Mouse (Mus musculus) right cerebral cortex, adult 2 months (tissue): ENCODE results near the gene Olfr613.
"Not testable (repeated sequence)": the region's sequence is repeated elsewhere in the genome, so short reads cannot be mapped to it uniquely, and the experiment has no call there.

ENCODE experiments used
- DNase-seq, 2 experiments: peaks; one replicate each; pipeline ENCODE4 v3.0.0; 2021 to 2022; ENCODE audit warnings: low spot score in 2 of 2

Gene Olfr613

DNA sequence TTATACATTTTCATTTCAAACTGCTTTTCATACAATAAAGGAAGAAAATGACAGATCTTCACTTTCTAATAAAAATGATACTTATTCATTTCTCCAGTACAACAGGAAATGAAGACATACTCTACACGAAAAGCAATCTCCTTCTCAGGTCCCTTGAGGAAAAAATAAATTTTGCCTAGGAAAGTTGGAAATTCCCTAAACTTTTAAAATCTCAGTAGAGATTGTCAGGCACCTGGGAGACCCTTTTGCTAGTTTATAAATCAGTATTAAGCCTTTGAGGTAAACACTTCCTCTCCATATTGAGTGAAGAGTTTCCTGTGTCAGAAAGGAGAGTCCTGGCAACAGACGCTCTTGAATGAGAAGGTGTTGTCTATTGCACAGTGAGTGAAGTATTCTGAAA, at the start of gene Olfr613:
Gene Olfr613 (plus strand): TSS at position 301 of the 400 bp plus-strand sequence.
- no peak for DNase-seq

DNA sequence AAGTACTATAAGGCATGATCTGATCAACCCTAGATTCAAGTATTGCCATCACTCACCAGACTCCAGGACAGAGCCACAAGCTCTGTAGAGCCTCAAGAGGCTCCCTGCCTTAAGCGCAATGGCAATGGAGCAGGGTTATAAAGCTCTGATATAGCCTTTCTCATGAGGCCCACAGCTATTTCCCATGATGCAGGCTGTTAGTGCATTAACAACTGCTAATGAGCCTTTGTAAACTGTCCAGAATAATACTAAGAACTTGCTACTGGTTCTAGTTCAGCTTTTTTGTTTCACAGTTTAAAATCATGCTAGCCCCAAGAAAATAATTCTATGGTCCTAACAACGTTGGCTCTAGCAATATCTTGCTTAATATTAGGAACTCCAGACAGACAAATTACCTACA, 35.9 kb upstream of the Olfr613 start, which contains the start of gene Olfr610:
Gene Olfr610 (minus strand): TSS at position 101 of the 400 bp plus-strand sequence.
- no peak for DNase-seq

DNA sequence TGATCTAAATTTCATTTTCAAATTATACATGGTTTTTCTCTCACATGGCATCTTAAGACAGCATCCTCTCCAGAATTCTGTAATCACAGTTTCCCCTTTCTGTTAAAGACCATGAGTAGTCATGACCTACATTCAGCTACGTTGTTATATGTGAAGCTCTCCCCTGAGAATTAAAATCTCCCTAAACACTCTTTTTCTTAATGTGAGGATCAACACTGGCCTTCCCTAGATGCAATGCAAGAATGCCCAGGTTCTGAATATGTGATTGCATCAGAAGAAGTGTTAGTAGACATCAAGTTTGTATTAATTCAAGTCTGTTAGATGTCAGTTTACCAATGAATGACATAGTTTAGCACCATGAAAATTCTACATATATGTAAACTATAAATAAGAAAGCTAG, 27.1 kb upstream of the Olfr613 start, which contains the start of gene Olfr611:
Gene Olfr611 (minus strand): TSS at position 101 of the 400 bp plus-strand sequence.
- DNase-seq = not testable (repeated sequence)

DNA sequence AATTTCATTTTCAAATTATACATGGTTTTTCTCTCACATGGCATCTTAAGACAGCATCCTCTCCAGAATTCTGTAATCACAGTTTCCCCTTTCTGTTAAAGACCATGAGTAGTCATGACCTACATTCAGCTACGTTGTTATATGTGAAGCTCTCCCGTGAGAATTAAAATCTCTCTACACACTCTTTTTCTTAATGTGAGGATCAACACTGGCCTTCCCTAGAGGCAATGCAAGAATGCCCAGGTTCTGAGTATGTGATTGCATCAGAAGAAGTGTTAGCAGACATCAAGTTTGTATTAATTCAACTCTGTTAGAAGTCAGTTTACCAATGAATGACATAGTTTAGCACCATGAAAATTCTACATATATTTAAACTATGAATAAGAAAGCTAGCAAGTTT, 5.3 kb upstream of the Olfr613 start, which contains the start of gene Olfr612:
Gene Olfr612 (minus strand): TSS at position 101 of the 400 bp plus-strand sequence.
- not testable (repeated sequence) for DNase-seq

DNA sequence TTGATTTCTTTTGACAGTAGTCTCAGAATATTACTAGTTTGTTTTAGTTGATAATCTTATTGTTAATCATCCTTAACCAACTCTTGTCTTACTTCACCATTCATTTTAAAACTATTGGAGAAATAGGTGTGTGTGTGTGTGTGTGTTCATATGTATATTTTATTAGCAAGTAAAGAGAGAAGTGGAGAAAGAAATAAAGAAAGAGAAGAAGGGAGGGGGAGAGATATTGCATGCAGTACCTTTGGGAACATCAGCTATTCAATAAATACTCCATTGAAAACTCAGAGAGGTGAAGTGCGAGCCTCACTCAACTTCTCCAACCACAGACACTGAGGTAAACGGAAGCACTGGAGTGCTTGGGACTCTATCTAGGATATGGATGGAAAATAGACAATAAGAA, 7.9 kb downstream of the Olfr613 start, which contains the start of gene Olfr615:
Gene Olfr615 (plus strand): TSS at position 301 of the 400 bp plus-strand sequence.
- no peak for DNase-seq

DNA sequence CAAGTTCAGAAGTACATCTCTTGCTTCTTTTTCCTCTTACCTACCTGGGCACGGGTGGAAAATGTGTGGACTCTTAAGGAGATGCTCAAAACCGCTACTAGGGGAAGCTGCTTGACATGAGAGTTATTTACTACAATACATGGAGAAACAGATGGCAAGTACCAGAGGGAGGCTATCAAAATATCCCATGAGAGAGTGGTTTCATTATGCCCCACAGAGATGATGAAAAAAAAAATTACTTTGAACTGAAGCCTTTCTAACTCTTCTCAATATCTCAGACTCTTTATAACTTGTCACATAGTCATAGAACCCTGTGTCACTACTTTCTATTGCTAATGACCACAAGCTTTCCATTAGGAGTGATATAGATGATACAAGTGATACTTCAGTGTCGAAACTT, 21.2 kb downstream of the Olfr613 start, which contains the start of gene Olfr616:
Gene Olfr616 (minus strand): TSS at position 101 of the 400 bp plus-strand sequence.
- no peak for DNase-seq

DNA sequence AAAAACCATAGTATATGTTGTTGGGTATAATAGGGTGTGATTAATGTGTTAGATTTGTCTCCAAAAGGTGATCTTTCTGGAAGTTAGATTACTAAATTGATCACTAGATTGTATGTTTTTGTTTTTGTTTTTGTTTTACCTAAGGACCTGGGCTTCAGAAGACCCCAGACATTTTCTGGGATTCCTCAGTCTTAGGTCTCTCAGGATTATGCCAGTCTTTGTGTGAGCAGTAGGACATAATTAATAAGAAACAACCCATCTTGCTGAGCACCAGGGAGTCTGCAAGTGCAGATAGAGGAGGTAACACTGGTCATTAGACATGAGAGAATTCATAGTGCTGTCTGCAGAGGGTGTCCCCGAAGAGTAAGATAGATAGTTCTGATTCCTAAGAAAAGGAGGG, 24.9 kb downstream of the Olfr613 start, which contains the start of gene Olfr617:
Gene Olfr617 (plus strand): TSS at position 301 of the 400 bp plus-strand sequence.
- no peak for DNase-seq

DNA sequence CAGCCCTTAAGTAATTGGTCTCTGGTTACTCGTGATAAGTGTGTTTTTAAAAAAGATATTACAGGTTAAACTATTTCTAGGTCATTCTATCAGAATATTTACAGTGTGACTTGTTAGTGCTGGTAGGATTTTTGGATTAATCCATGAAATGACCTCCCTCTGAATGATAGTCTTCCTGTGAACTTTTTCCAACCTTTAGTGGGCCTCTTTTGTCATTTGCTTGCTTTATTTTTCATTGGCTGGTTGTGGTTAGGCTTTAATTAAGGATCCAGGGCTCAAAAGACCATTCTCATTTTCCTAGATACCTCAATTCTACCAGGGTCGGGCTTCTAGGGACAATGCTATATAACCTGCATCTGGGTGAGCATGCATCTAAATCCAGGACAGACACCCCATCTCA, 41.9 kb downstream of the Olfr613 start, which contains the start of gene Olfr618:
Gene Olfr618 (plus strand): TSS at position 301 of the 400 bp plus-strand sequence.
- DNase-seq = no peak

DNA sequence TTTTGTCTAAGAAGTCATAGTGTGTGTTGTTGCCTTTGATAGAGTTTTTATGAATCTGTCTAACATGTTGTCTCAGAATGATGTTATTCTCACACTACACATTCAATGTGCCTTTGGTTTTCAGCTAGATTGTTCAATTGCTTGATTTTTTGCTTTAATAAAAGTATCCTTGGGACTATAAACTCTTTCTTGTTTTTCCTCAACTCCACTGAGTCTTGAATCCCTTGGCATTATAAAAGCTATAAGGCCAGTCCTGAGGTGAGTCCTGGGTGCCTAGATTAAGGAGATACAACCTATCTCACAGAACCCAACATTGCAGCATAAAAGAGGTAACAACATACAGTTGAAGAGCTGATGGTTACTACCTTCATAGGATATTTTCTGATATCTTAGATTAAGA, 52.4 kb downstream of the Olfr613 start, which contains the start of gene Olfr619:
Gene Olfr619 (plus strand): TSS at position 301 of the 400 bp plus-strand sequence.
- DNase-seq = no peak
